Mouse (Mus musculus) forebrain, embryonic 13.5 days (tissue): ENCODE measurements around the gene Ston1. TPM values are rescaled to one million over a fixed set of nuclear protein-coding genes. Genes with fewer than 3 reads are reported as not detected.
A peak's percentile ranks its signal among the peaks of the same experiment; 100 is the strongest.

Source experiments
- ATAC-seq: fragments of 200-750 bp; cut with Nextera tagmentation; 2 replicates; pipeline ENCODE4 v1.8.0; 2017
- H3K27ac ChIP-seq: fragments of 300-500 bp; sonication (generic); 2 replicates; pipeline ENCODE4 v1.5.1; 2015; ENCODE audit warnings: inconsistent platforms, mild to moderate bottlenecking, moderate library complexity
- H3K27me3 ChIP-seq: fragments of 300-500 bp; sonication (generic); 2 replicates; pipeline ENCODE4 v1.6.1; 2015; ENCODE audit warnings: mild to moderate bottlenecking, inconsistent platforms
- H3K36me3 ChIP-seq: fragments of 300-500 bp; sonication (generic); 2 replicates; pipeline ENCODE4 v1.6.1; 2015; ENCODE audit warnings: mild to moderate bottlenecking, inconsistent platforms; ENCODE audit not compliant: poor library complexity, severe bottlenecking
- H3K4me1 ChIP-seq: fragments of 300-500 bp; sonication (generic); 2 replicates; pipeline ENCODE4 v1.6.1; 2015; ENCODE audit warnings: inconsistent platforms
- H3K4me2 ChIP-seq: fragments of 300-500 bp; sonication (generic); 2 replicates; pipeline ENCODE4 v1.6.1; 2015; ENCODE audit warnings: inconsistent platforms, mild to moderate bottlenecking, moderate library complexity
- H3K4me3 ChIP-seq: fragments of 300-500 bp; sonication (generic); 2 replicates; pipeline ENCODE4 v1.5.1; 2015; ENCODE audit warnings: mild to moderate bottlenecking, inconsistent platforms
- H3K9ac ChIP-seq: fragments of 300-500 bp; sonication (generic); 2 replicates; pipeline ENCODE4 v1.6.1; 2015; ENCODE audit warnings: mild to moderate bottlenecking, inconsistent platforms
- H3K9me3 ChIP-seq: fragments of 300-500 bp; sonication (generic); replicated peaks from 2 replicates; pipeline ENCODE4 v1.6.1; 2016; ENCODE audit warnings: inconsistent platforms
- WGBS: fragments of 180-500 bp; shearing (Covaris S2); methylation state at CpG from one replicate; pipeline ENCODE4 v1.1.7; 2015; 5-methylcytosine and 5-hydroxymethylcytosine counted together
- polyA plus RNA-seq: library from polyadenylated mRNA; unstranded; fragments of >200 nt; fragmentation: Nextera tagmentation; extraction: Ambion mirVana; gene quantifications from 2 replicates; pipeline ENCODE4 v1.2.1, GENCODE M21; 2015

Gene Ston1
- polyA plus RNA-seq, 1 experiment from 2014 or later = 3.2 TPM

DNA sequence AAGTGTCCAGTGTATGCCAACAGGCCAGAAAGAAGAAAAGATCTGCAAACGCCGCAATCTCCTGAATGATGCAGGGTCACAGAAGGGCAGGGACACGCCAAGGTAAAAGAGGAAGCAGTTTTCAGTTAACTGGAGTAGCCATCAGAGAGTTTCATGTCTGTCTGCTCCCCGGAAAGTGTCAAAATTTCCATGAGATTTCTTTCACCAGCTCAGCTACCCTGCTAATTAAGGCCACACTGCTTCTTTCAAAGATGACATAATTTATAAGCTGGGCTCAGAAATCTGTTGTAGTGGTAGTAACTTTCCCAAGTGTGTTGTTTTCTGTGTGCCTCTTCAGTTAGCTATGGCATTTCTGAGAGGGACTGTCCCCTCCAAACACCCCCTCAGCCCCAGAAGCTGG is 1.4 kb upstream of the Ston1 start:
- 76% methylated on average over 4 of the region's 4 CpGs for WGBS
- ATAC-seq = no peak
- Histone ChIP-seq H3K36me3 (0 out of 2 replicates have a peak, but pooled peaks cover 5% of the 10 kb centered on the region), H3K9ac (no peak overlapping the region), H3K27me3 (no peaks in the 10 kb centered on the region), H3K4me1 (peaks cover 23% of the 10 kb centered on the region), H3K9me3 (no peaks in the 10 kb centered on the region), H3K4me2 (no peak overlapping the region), H3K27ac (no peak overlapping the region), H3K4me3 (no peak overlapping the region)

DNA sequence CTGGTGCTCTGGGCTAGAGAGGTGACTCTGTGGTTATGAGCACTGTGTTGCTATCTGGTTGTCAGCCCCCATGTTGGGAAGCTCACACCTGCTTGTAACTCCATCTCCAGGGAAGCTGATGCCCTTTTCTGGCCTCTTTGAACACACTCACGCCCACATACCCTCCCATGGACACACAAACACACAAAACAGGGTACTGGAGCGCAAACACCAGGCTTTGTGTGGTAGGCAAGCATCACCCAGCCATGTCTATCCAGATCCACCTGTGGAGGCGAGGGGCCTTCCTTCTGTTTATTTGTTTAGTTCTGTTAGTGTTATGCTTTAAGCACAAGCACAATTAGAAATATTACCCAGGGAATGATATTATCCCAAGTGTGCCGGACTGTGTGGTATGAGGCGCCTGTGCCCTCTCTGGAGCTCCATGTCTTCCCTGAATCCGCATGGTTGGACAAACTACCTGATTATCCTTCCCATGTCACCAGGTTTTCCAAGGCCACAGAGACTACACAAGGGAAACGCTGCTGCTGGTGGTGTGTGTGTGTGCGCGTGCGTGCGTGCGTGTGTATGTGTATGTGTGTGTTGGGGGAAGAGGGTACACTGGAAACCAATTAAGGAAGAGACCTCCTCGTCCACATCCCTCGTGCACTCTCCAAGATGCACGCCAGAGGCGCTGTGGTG is 801 bp upstream of the Ston1 start:
- Histone ChIP-seq H3K4me2 (peak overlapping the region; percentile 77), H3K36me3 (0 out of 2 replicates have a peak, but pooled peaks cover 5% of the 10 kb centered on the region), H3K9ac (peak overlapping the region; percentile 72; the same call in 1 of the 2 replicates), H3K27me3 (no peaks in the 10 kb centered on the region), H3K27ac (peak overlapping the region; percentile 25), H3K9me3 (no peaks in the 10 kb centered on the region), H3K4me3 (peak overlapping the region; percentile 52), H3K4me1 (peaks cover 23% of the 10 kb centered on the region)
- no peak for ATAC-seq
- WGBS = 28% methylated on average over 16 of the region's 16 CpGs

DNA sequence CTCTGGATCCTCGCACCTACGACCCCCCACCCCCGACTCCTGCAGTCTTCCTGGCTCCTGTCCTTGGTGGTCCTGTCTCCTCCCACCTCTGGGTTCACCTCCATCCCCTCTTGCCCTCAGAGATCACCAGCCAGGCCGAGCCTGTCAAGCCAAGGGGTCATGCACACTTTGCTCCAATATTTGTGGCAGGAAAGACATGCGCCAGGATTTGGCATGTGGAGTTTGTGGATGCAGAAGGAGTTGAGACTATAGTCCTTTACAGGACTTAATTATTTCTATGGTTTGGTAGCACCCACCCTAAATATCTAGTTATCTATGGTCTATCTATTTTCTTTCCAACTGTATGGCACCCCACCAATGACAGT is 554 bp downstream of the Ston1 start:
- peaks cover 23% of the 10 kb centered on the region for H3K4me1 ChIP-seq
- 9% methylated on average over 5 of the region's 5 CpGs for WGBS
- H3K4me3 ChIP-seq = peak overlapping the region; percentile 52
- H3K9ac ChIP-seq = peak overlapping the region; percentile 72
- peak overlapping the region; percentile 77 for H3K4me2 ChIP-seq
- ATAC-seq = no peak
- H3K36me3 ChIP-seq = no peaks in the 10 kb centered on the region
- H3K27me3 ChIP-seq = no peaks in the 10 kb centered on the region
- no peaks in the 10 kb centered on the region for H3K9me3 ChIP-seq
- no peak overlapping the region for H3K27ac ChIP-seq

DNA sequence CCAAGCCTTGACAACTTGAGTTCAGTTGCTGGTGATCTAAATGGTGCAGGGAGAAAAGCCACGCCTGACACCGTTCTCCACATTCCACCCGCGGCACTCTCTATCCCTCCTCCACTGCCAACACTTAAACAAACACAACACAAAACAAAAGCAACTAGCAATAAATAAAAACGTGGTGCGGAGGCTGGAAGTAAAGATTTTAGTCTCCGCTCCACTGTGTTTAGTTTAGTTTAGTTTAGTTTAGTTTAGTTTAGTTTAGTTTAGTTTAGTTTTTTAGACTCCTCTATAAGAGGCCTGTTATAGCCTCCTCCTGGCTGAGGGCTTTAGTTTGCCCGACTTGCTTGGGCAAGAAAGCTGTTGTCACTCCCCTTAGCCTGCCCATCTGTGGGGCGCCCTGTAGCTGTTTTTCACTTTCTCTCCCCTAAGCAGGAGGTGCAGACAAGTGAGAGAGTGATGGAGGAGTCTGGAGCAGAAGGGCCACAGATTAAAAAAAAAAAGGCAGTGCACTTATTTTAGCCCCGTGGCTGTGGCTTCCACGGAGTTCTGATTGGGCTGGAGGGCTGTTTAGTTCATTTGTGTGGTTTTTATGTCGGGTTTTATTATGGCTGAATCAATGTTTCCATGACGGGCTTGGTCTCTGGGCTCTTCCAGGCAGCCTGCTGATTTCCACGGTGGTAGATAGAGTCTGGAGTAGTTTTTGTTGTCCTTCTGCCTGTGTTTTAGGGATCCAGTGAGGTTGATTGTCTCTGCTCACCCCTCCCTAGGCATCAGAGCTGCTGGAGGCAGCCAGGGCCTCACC is 1.3 kb downstream of the Ston1 start:
- Histone ChIP-seq H3K9me3 (no peaks in the 10 kb centered on the region), H3K4me3 (peak overlapping the region; percentile 52), H3K36me3 (no peaks in the 10 kb centered on the region), H3K27ac (no peak overlapping the region), H3K4me1 (peaks cover 23% of the 10 kb centered on the region), H3K27me3 (no peaks in the 10 kb centered on the region), H3K4me2 (peak overlapping the region; percentile 77), H3K9ac (peak overlapping the region; percentile 54)
- peak; percentile 24; the same call in 1 of the 2 replicates for ATAC-seq
- 17% methylated on average over 14 of the region's 14 CpGs for WGBS

DNA sequence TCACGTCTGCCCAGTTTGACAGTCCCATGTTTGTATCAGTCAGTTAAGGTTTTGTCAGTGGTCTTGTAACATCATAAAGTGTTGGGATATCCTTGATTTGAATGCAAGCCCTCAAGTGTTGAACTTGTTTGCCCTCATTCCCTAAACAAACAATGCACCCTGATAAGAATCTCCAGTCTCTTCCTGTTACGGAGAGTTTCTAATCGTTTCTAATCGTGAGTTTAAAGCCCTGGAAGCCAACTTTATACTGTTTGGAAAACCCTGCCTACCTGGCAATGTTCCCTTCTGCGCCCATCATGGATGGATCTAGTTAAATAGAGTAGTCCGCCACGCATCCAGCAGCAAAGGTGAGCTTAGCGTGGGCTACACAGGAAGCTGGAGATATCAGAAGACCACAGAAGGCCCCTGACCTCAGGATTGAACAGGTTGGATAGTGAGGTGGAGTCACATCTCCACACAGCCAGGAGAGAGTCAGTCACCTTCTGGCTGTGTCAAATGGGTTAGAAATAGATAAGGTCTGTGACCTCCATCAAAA is 3.1 kb downstream of the Ston1 start:
- Histone ChIP-seq H3K4me2 (no peak overlapping the region), H3K9ac (no peak overlapping the region), H3K4me3 (no peak overlapping the region), H3K27me3 (no peaks in the 10 kb centered on the region), H3K4me1 (peaks cover 23% of the 10 kb centered on the region), H3K27ac (no peak overlapping the region), H3K36me3 (no peaks in the 10 kb centered on the region), H3K9me3 (no peaks in the 10 kb centered on the region)
- WGBS = 88% methylated on average over 8 of the region's 8 CpGs
- ATAC-seq = no peak

DNA sequence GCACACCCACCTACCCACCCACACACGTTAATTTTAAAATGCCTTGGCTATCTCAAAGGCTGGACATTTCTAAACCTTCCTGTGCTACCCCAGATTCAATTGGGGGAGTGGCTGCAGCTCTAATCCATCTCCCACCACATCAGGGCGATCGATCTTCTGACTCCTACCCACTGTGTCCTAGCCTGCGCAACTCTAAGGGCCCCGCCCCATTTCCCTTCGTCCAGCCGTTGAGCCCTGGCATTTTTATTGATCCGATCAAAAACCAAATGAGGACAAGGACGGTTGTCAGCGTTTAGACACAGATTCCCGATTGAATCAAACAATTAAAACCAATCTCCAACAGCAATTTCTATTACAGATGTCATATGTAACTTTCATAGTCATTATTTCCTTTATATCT is 6.5 kb downstream of the Ston1 start:
- ATAC-seq = no peak

DNA sequence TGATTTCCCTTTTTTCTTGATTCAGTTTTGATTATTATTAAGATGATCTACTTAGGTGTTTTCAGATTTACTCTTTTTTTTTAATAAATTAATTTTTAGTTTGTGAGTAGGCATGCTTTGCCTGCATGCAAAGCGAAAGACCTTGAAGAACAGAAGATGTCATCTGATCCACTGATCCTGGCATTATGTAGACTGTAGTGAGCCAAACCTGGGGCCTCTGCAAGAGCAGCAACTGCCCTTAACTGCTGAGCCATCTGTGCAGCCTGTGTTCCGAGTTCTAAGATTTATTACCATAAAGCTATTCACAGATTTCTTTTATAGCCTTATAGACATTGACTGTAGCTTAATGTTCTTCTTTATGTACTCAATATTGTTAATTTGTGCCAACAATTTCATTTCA is 8.6 kb downstream of the Ston1 start:
- H3K27ac ChIP-seq = no peak overlapping the region
- no peaks in the 10 kb centered on the region for H3K36me3 ChIP-seq
- ATAC-seq = no peak
- no peaks in the 10 kb centered on the region for H3K4me1 ChIP-seq
- no peaks in the 10 kb centered on the region for H3K9me3 ChIP-seq
- WGBS = 83% methylated on average over 2 of the region's 2 CpGs
- no peak overlapping the region for H3K4me3 ChIP-seq
- H3K4me2 ChIP-seq = no peak overlapping the region
- H3K27me3 ChIP-seq = no peaks in the 10 kb centered on the region
- H3K9ac ChIP-seq = no peak overlapping the region

More for the DNA sequence above, 6.5 kb downstream of the Ston1 start:
- no peak overlapping the region for H3K27ac ChIP-seq
- peaks cover 5% of the 10 kb centered on the region for H3K4me1 ChIP-seq
- 89% methylated on average over 11 of the region's 11 CpGs for WGBS
- H3K36me3 ChIP-seq = no peaks in the 10 kb centered on the region
- no peak overlapping the region for H3K4me3 ChIP-seq
- H3K9me3 ChIP-seq = no peaks in the 10 kb centered on the region
- H3K9ac ChIP-seq = no peak overlapping the region
- H3K27me3 ChIP-seq = no peaks in the 10 kb centered on the region
- H3K4me2 ChIP-seq = no peak overlapping the region

DNA sequence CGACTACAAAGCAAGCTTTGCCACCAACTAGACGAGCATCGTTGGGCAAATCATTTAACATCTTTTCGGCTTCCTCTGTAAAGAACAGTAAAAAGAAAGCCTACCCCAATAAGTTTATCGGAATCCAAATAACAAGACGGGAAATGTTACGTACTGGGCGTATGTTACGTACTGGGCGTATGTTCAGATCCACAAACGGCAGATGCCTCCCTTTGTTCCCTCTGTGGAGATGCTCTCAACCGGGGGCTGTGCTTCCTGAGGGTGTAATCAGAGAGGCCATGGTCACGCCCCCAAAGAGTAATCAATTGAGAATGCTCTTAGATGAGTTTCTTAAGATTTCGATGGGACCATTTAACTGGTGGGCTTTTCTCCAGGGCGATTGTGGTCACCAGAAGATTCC is 11.9 kb downstream of the Ston1 start:
- Histone ChIP-seq H3K27me3 (no peaks in the 10 kb centered on the region), H3K27ac (no peak overlapping the region), H3K4me2 (no peak overlapping the region), H3K36me3 (no peaks in the 10 kb centered on the region), H3K9me3 (no peaks in the 10 kb centered on the region), H3K4me1 (no peaks in the 10 kb centered on the region), H3K9ac (no peak overlapping the region), H3K4me3 (no peak overlapping the region)
- WGBS = 91% methylated on average over 15 of the region's 15 CpGs
- no peak for ATAC-seq

DNA sequence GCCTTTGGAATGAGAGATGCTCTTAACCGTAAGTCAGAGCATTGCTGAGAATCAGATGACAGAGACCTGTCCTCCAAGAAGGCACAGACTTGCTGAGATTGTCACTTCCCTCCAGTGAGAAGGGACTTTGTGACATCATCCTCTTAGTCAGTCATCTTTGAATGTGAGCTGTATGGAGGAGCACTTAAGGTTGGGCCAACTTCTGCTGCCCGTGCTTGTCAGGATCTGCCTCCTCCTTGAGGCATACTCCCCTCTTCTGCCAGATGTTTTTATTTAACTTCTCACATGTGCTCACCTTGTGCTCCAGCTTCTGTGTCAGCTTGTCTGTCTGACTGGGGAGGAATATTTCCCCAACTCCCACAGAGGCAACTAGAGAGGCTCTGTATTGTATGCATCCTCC is 13.6 kb downstream of the Ston1 start:
- Histone ChIP-seq H3K9ac (no peak overlapping the region), H3K4me1 (no peaks in the 10 kb centered on the region), H3K36me3 (no peaks in the 10 kb centered on the region), H3K27me3 (no peaks in the 10 kb centered on the region), H3K27ac (no peak overlapping the region), H3K9me3 (no peaks in the 10 kb centered on the region), H3K4me2 (no peak overlapping the region), H3K4me3 (no peak overlapping the region)
- WGBS = 89% methylated on average over 2 of the region's 2 CpGs
- no peak for ATAC-seq

DNA sequence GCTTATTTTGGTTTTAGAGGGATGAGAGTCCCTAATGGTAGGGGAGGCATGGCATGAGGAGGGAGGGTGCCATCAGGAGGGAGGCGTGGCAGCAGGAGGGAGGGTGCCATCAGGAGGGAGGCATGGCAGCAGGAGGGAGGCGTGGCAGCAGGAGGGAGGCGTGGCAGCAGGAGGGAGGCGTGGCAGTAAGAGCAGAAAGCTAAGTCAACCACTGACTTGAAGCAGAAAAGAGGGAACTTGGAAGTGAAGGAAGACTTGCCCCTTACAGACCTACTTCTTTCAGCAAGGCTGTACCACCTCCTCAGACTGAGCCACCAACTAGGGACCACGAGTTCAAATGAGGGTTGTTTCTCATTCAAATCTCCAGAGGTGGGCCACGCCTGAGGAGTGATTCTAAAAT is 15.7 kb downstream of the Ston1 start:
- Histone ChIP-seq H3K9me3 (no peaks in the 10 kb centered on the region), H3K36me3 (no peaks in the 10 kb centered on the region), H3K4me3 (no peak overlapping the region), H3K4me1 (no peaks in the 10 kb centered on the region), H3K9ac (no peak overlapping the region), H3K27me3 (no peaks in the 10 kb centered on the region), H3K27ac (no peak overlapping the region), H3K4me2 (no peak overlapping the region)
- 54% methylated on average over 6 of the region's 6 CpGs for WGBS
- ATAC-seq = peak; percentile 41; the same call in 1 of the 2 replicates

DNA sequence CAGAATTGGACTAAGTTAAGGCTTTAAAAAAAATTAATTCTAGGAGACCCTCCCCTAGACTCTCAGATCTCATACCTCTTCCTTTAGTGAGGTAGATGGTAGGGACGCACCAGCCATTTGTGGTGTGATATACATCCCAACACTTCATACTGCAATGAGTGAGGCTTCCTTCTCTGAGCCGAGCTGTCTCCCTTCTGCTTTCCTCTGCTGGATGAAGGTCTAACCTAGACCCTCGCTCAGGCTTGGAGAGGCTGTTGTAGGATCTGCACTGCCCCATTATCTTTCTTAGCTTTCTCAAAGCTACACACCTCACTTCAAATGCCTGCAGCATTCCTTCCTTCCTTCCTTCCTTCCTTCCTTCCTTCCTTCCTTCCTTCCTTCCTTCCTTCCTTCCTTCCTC is 16.2 kb downstream of the Ston1 start:
- no peak overlapping the region for H3K4me3 ChIP-seq
- H3K27ac ChIP-seq = no peak overlapping the region
- H3K27me3 ChIP-seq = no peaks in the 10 kb centered on the region
- no peaks in the 10 kb centered on the region for H3K9me3 ChIP-seq
- ATAC-seq = no peak
- WGBS = 91% methylated on average over 3 of the region's 3 CpGs
- no peak overlapping the region for H3K4me2 ChIP-seq
- H3K4me1 ChIP-seq = no peaks in the 10 kb centered on the region
- no peaks in the 10 kb centered on the region for H3K36me3 ChIP-seq
- no peak overlapping the region for H3K9ac ChIP-seq

DNA sequence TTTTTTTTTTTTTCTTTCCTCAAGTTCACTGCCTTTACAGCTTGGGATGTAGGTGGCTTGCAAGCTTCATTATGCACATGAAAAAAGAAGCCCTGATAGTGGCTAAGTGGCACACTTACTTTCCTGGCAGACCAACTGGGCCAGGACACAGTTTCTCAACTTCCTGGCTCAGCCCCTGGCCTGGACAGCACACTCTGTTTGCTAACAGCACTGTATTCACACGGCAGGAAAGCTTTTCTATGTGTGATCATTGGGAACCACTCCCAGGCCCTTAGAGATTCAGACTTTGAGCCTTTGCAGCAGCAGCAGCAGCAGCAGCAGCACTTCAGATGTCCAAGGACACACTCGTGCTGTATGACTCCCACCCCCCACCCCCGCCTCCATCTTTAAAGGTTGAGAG is 16.8 kb downstream of the Ston1 start:
- Histone ChIP-seq H3K4me3 (no peak overlapping the region), H3K9me3 (no peaks in the 10 kb centered on the region), H3K36me3 (no peaks in the 10 kb centered on the region), H3K27ac (no peak overlapping the region), H3K27me3 (no peaks in the 10 kb centered on the region), H3K4me1 (no peaks in the 10 kb centered on the region), H3K9ac (no peak overlapping the region), H3K4me2 (no peak overlapping the region)
- ATAC-seq = no peak
- 59% methylated on average over 3 of the region's 3 CpGs for WGBS
